Mouse (Mus musculus) stomach, embryonic 14.5 days (tissue): ENCODE results near the gene Ccr2. TPM values are rescaled to one million over a fixed set of nuclear protein-coding genes. Genes with fewer than 3 reads are reported as not detected.
"Not testable (repeated sequence)": the region's sequence is repeated elsewhere in the genome, so short reads cannot be mapped to it uniquely, and the experiment has no call there.

Source experiments
- ATAC-seq: fragments of 200-750 bp; cut with Nextera tagmentation; 2 replicates; pipeline ENCODE4 v1.8.0; 2017; ENCODE audit warnings: low read depth, moderate TSS enrichment; ENCODE audit not compliant: insufficient number of reproducible peaks, insufficient read depth, low FRiP score
- H3K27ac ChIP-seq: fragments of 300-500 bp; sonication (generic); 2 replicates; pipeline ENCODE4 v1.5.1; 2014; ENCODE audit warnings: mild to moderate bottlenecking, low read length, moderate library complexity, mixed read lengths
- H3K27me3 ChIP-seq: fragments of 300-500 bp; sonication (generic); 2 replicates; pipeline ENCODE4 v1.6.1; 2014; ENCODE audit warnings: low read length, control low read depth, mixed read lengths; ENCODE audit not compliant: control insufficient read depth, insufficient read depth
- H3K36me3 ChIP-seq: fragments of 300-500 bp; sonication (generic); 2 replicates; pipeline ENCODE4 v1.6.1; 2014; ENCODE audit warnings: mild to moderate bottlenecking, control low read depth, low read length, moderate library complexity, mixed read lengths; ENCODE audit not compliant: control insufficient read depth, insufficient read depth
- H3K4me1 ChIP-seq: fragments of 300-500 bp; sonication (generic); 2 replicates; pipeline ENCODE4 v1.6.1; 2014; ENCODE audit warnings: low read length, control low read depth, mixed read lengths; ENCODE audit not compliant: control insufficient read depth, insufficient read depth
- H3K4me2 ChIP-seq: fragments of 300-500 bp; sonication (generic); replicated peaks from 2 replicates; pipeline ENCODE4 v1.6.1; 2014; ENCODE audit warnings: low read depth, low read length, control low read depth
- H3K4me3 ChIP-seq: fragments of 300-500 bp; sonication (generic); 2 replicates; pipeline ENCODE4 v1.5.1; 2014; ENCODE audit warnings: low read depth, low read length, control low read depth
- H3K9ac ChIP-seq: fragments of 300-500 bp; sonication (generic); replicated peaks from 2 replicates; pipeline ENCODE4 v1.6.1; 2014; ENCODE audit warnings: low read depth, mild to moderate bottlenecking, control low read depth, low read length, moderate library complexity, mixed read lengths
- H3K9me3 ChIP-seq: fragments of 300-500 bp; sonication (generic); 2 replicates; pipeline ENCODE4 v1.6.1; 2016; ENCODE audit warnings: low read depth, low read length, control low read depth; ENCODE audit not compliant: control insufficient read depth
- WGBS: fragments of 180-500 bp; shearing (Covaris S2); extraction: QIAGEN DNeasy Blood & Tissue Kit; methylation state at CpG from one replicate; pipeline ENCODE4 v1.1.7; 2014; 5-methylcytosine and 5-hydroxymethylcytosine counted together
- polyA plus RNA-seq: library from polyadenylated mRNA; unstranded; fragments of >200 nt; fragmentation: Nextera tagmentation; extraction: Ambion mirVana; gene quantifications from 2 replicates; pipeline ENCODE4 v1.2.1, GENCODE M21; 2014

The Ccr2 gene
- polyA plus RNA-seq, 1 experiment from 2014 or later = 3.5 TPM

GRCm38 (mm10) chr9:124127412-124127811 lies 25.7 kb downstream of the Ccr2 start:
- Histone ChIP-seq H3K9ac (no peak overlapping the region), H3K9me3 (no peaks in the 10 kb centered on the region), H3K4me2 (no peak overlapping the region), H3K36me3 (no peaks in the 10 kb centered on the region), H3K27me3 (no peaks in the 10 kb centered on the region), H3K27ac (no peak overlapping the region), H3K4me3 (no peak overlapping the region), H3K4me1 (peaks cover 9% of the 10 kb centered on the region; the same call in 1 of the 2 replicates)
- ATAC-seq = no peak
- WGBS = 27% methylated on average over 4 of the region's 4 CpGs

DNA sequence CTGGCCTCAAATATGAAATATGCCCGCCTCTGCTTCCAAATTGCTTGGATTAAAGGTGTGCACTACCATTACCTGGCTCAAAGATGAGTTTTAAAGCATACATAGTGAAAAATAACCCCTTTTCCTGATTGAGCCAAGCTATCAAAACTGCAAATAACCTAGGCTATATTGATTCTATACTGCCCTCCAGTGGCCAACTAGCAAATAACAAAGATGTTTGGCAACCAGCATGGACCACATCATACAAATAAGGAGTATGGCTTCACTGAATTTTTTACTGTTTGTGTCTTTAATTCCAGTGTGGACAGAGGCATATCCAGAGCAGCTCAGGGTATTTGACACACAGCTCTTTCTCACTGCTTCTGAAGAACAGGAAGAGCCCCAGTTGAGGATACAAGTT lies 26.6 kb downstream of the Ccr2 start:
- H3K27me3 ChIP-seq = no peaks in the 10 kb centered on the region
- H3K4me2 ChIP-seq = no peak overlapping the region
- no peak overlapping the region for H3K9ac ChIP-seq
- ATAC-seq = no peak
- no peaks in the 10 kb centered on the region for H3K36me3 ChIP-seq
- peaks cover 9% of the 10 kb centered on the region; the same call in 1 of the 2 replicates for H3K4me1 ChIP-seq
- WGBS = 5% methylated on average over 1 of the region's 1 CpGs
- no peak overlapping the region for H3K27ac ChIP-seq
- H3K4me3 ChIP-seq = no peak overlapping the region
- H3K9me3 ChIP-seq = no peaks in the 10 kb centered on the region

GRCm38 (mm10) chr9:124132899-124133298 lies 31.1 kb downstream of the Ccr2 start:
- H3K9ac ChIP-seq, ATAC-seq, H3K4me3 ChIP-seq, H3K4me1 ChIP-seq, H3K4me2 ChIP-seq, H3K36me3 ChIP-seq, H3K27ac ChIP-seq, H3K9me3 ChIP-seq, H3K27me3 ChIP-seq: not testable (repeated sequence)
- WGBS = 58% methylated on average over 2 of the region's 2 CpGs

DNA sequence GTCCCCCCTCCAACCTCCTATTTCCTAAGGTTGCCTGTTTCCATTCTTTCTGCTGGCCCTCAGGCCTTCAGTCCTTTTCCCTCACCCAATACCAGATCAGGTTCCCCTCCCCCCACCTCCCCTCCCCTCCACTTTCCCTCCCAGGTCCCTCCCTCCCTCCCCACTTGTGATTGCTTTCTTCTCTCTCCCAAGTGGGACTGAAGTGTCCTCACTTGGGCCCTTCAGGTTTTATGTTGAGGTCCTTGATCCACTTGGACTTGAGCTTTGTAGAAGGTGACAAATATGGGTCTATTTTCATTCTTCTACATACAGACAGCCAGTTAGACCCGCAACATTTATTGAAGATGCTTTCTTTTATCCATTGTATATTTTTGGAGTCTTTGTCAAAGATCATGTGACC lies 33.2 kb downstream of the Ccr2 start:
- not testable (repeated sequence) for H3K4me3 ChIP-seq, H3K4me2 ChIP-seq, H3K9me3 ChIP-seq, ATAC-seq, H3K4me1 ChIP-seq, H3K27me3 ChIP-seq, H3K27ac ChIP-seq, H3K36me3 ChIP-seq, H3K9ac ChIP-seq
- WGBS = 92% methylated on average over 1 of the region's 1 CpGs

DNA sequence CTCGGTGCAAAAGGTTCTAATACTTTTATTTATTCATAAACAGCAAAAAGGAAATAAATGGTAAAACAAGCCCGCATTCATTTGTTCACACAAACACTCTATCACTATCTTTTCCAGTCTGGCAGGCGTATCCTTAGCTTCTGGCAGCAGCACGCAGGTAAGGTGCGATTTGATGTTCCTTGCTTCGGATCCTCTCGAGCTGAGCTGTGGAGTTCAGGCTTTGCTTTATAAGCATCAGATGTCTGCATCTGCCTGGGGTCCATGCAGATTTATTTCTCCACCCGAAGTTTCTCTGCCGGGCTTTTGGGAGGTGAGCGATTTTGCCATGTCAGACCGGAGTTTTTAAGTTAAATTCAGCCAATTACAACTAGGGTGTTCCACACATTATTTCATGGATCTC lies 35.9 kb downstream of the Ccr2 start:
- H3K27ac ChIP-seq = no peak overlapping the region
- 51% methylated on average over 11 of the region's 11 CpGs for WGBS
- no peak for ATAC-seq
- no peaks in the 10 kb centered on the region for H3K9me3 ChIP-seq
- no peak overlapping the region for H3K4me3 ChIP-seq
- H3K4me1 ChIP-seq = no peaks in the 10 kb centered on the region
- no peaks in the 10 kb centered on the region for H3K27me3 ChIP-seq
- no peaks in the 10 kb centered on the region for H3K36me3 ChIP-seq
- H3K4me2 ChIP-seq = no peak overlapping the region
- no peak overlapping the region for H3K9ac ChIP-seq

- Histone ChIP-seq H3K9me3 (no peaks in the 10 kb centered on the region), H3K4me2 (no peak overlapping the region), H3K27ac (no peak overlapping the region), H3K4me3 (no peak overlapping the region), H3K27me3 (no peaks in the 10 kb centered on the region), H3K36me3 (no peaks in the 10 kb centered on the region), H3K9ac (no peak overlapping the region), H3K4me1 (no peaks in the 10 kb centered on the region)
- peak; percentile 76; the same call in 1 of the 2 replicates for ATAC-seq
- 36% methylated on average over 4 of the region's 4 CpGs for WGBS
These were observed 36.5 kb downstream of the Ccr2 start for GRCm38 (mm10) chr9:124138055-124138775.

DNA sequence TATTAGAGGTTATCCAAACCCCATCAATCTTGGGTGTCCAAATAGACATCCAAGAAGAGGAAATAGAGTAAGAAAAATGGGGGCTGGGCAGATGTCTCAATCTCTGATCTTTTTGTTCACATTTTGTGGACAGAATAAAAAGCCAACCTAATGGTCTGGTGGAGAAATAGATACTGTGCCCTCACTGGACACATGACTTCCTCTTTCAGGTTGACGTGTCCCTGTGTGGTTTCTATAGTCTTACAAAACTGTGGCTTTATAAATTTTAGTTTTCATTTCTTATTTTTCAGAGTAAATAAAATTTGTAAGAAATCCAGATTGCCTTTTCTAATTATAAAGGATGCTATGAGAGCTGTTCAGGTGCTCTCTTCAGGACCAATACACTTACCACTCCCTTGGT lies 41.9 kb downstream of the Ccr2 start:
- WGBS = 86% methylated on average over 1 of the region's 1 CpGs

DNA sequence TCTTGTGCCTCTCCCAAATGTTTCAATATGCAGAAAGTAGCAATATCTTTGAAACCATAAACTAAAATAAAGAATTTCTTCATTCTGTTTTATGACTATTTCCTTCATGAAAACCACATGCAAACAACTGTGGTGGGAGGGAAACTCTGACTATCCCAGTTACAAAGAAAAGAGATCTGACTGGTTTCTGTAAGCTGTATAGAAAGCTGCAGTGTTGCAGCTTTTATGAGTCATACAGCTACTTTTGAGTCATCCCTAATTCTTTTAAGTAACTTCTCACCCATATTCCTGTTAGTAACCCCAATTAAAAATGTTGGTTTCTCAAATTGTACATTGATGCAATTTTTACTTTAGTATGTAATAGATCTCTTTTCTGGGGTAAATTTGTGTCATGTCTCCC lies 44.6 kb downstream of the Ccr2 start:
- Histone ChIP-seq H3K4me3 (no peak overlapping the region), H3K27me3 (no peaks in the 10 kb centered on the region), H3K9ac (no peak overlapping the region), H3K36me3 (no peaks in the 10 kb centered on the region), H3K9me3 (no peaks in the 10 kb centered on the region), H3K4me2 (no peak overlapping the region), H3K4me1 (no peaks in the 10 kb centered on the region), H3K27ac (no peak overlapping the region)
- ATAC-seq = no peak

More for the DNA sequence above, 41.9 kb downstream of the Ccr2 start:
- Histone ChIP-seq H3K4me2 (no peak overlapping the region), H3K9me3 (no peaks in the 10 kb centered on the region), H3K4me1 (no peaks in the 10 kb centered on the region), H3K36me3 (no peaks in the 10 kb centered on the region), H3K27ac (no peak overlapping the region), H3K4me3 (no peak overlapping the region), H3K9ac (no peak overlapping the region), H3K27me3 (no peaks in the 10 kb centered on the region)
- no peak for ATAC-seq
